9 mouse cellular contexts compared by ENCODE assay signal in genomic region chr4:114925917-114926312, GRCm38 (mm10). TPM values are rescaled to one million over a fixed set of nuclear protein-coding genes. Genes with fewer than 3 reads are reported as not detected.
DNase-seq lines count a peak whose midpoint lies in the region; ATAC-seq and TF ChIP-seq lines count a peak whose summit lies in the region.
"Had no signal": no experiment of that assay in that cellular context is flagged by ENCODE, and none has a peak within 500 bp of the region (broad histone marks: within the 10 kb centered on the region; RNA-seq: fewer than 3 reads in every experiment).

Gene Foxe3 (minus strand): TSS chr4:114926013.

- DNase-seq in gastrocnemius, adult 2 months, result no peak
- DNase-seq in gastrocnemius, adult 18-20 months (ENCODE audit: low spot score), result no peak
- DNase-seq in limb, embryonic 14.5 days (ENCODE audit: low spot score), result no peak
- DNase-seq in cerebellum, postnatal 25 days, result no peak
- DNase-seq: lung, postnatal 14 days had no signal

- H3K9ac ChIP-seq in limb, embryonic 14.5 days (ENCODE audit: low read depth, low read length, severe bottlenecking), result peak within 1 kb of the TSS; percentile 36; the same call in 1 of the 2 replicates

- peaks cover 22% of the 10 kb centered on the region for H3K4me1 ChIP-seq in megakaryocyte, embryonic 14.5 days
- no peaks in the 10 kb centered on the region for H3K4me1 ChIP-seq in limb, embryonic 14.5 days (ENCODE audit: control insufficient read depth, insufficient read depth, low read length)
- peaks cover 5% of the 10 kb centered on the region for H3K4me1 ChIP-seq in small intestine, adult 2 months (ENCODE audit: control insufficient read depth, insufficient read depth, insufficient read length, low read length)

- intact Hi-C loops in gastrocnemius, adult 2 months (cut with DNase I), result no loop called here

- no peaks in the 10 kb centered on the region for H3K36me3 ChIP-seq in megakaryocyte, embryonic 14.5 days (replicated peaks; ENCODE audit: low read length)
- H3K36me3 ChIP-seq in limb, embryonic 14.5 days (ENCODE audit: control insufficient read depth, insufficient read depth, low read length), result no peaks in the 10 kb centered on the region
- H3K36me3 ChIP-seq in small intestine, adult 2 months (ENCODE audit: control insufficient read depth, insufficient read depth, low read length), result no peaks in the 10 kb centered on the region

- no peak for TF ChIP-seq POLR2A in limb, embryonic 14.5 days (IDR thresholded peaks at IDR 0.05; ENCODE audit: borderline replicate concordance, extremely low read depth, insufficient read depth, insufficient read length)
- TF ChIP-seq POLR2A in small intestine, adult 2 months (IDR thresholded peaks at IDR 0.05; ENCODE audit: low read depth, low read length), result no peak

- ATAC-seq in megakaryocyte, adult 5-6 weeks (ENCODE audit: poor library complexity, severe bottlenecking), result no peak
- no peak for ATAC-seq in limb, embryonic 14.5 days (ENCODE audit: low FRiP score, low read depth)
- no peak for ATAC-seq in erythroid progenitor cell, adult 5-6 weeks (replicated peaks; ENCODE audit: low FRiP score, poor library complexity, severe bottlenecking)

- H3K27ac ChIP-seq in gastrocnemius, adult 2 months, result no peak within 1 kb of the TSS
- no peak within 1 kb of the TSS for H3K27ac ChIP-seq in limb, embryonic 14.5 days (replicated peaks; ENCODE audit: low read depth, low read length)
- H3K27ac ChIP-seq in small intestine, adult 2 months (ENCODE audit: insufficient read depth, low read depth, low read length), result no peak within 1 kb of the TSS

- 1% methylated on average over 20 of the region's 25 CpGs for WGBS in limb, embryonic 14.5 days
- WGBS in small intestine, adult 2 months, result 5% methylated on average over 25 of the region's 25 CpGs

- H3K9me3 ChIP-seq in megakaryocyte, embryonic 14.5 days, result no peaks in the 10 kb centered on the region
- no peaks in the 10 kb centered on the region for H3K9me3 ChIP-seq in limb, embryonic 14.5 days (ENCODE audit: control insufficient read depth, low read length)

- peak within 1 kb of the TSS; percentile 71 for H3K4me3 ChIP-seq in gastrocnemius, adult 2 months
- peak within 1 kb of the TSS; percentile 89 for H3K4me3 ChIP-seq in megakaryocyte, embryonic 14.5 days (replicated peaks)
- peak within 1 kb of the TSS; percentile 43 for H3K4me3 ChIP-seq in limb, embryonic 14.5 days (replicated peaks; ENCODE audit: low read length)
- peak within 1 kb of the TSS; percentile 38 for H3K4me3 ChIP-seq in small intestine, adult 2 months (ENCODE audit: low read depth, low read length)

- no peak for TF ChIP-seq CTCF in gastrocnemius, adult 2 months (IDR thresholded peaks at IDR 0.05)
- no peak for TF ChIP-seq CTCF in small intestine, adult 2 months (IDR thresholded peaks at IDR 0.05; ENCODE audit: extremely low read depth, insufficient read length, insufficient replicate concordance, low read depth, low read length)

- peak within 1 kb of the TSS; percentile 66 for H3K4me2 ChIP-seq in limb, embryonic 14.5 days (replicated peaks; ENCODE audit: low read depth, low read length, severe bottlenecking)

- H3K27me3 ChIP-seq in megakaryocyte, embryonic 14.5 days (replicated peaks), result peaks cover 83% of the 10 kb centered on the region
- H3K27me3 ChIP-seq in limb, embryonic 14.5 days (ENCODE audit: control insufficient read depth, insufficient read depth, low read length), result peaks cover 87% of the 10 kb centered on the region
- H3K27me3 ChIP-seq in small intestine, adult 2 months (ENCODE audit: control insufficient read depth, insufficient read depth, low read length), result peaks cover 41% of the 10 kb centered on the region

RNA-seq across cellular contexts. Expression of gene Foxe3, which starts in this region (rescaled TPM):
- not detected for total RNA-seq in gastrocnemius, adult 2 months (2021)
- total RNA-seq in gastrocnemius, adult 18-20 months (2021), result not detected
- not detected in 2 replicates for polyA plus RNA-seq in megakaryocyte, embryonic 14.5 days (2012; ENCODE audit: insufficient read depth, low replicate concordance)
- total RNA-seq in megakaryocyte, adult 5-6 weeks (2015), result not detected in 2 replicates
- not detected in 2 replicates for total RNA-seq in megakaryocyte, adult 5-6 weeks (2017)
- polyA plus RNA-seq in limb, embryonic 14.5 days (2012; rRNA removed), result not detected in 2 replicates
- not detected in 2 replicates for polyA plus RNA-seq in limb, embryonic 14.5 days (2014; fragmentation: Nextera tagmentation; extraction: Ambion mirVana)
- not detected in 2 replicates for polyA plus RNA-seq in small intestine, adult 2 months (2012; rRNA removed)
- not detected in 2 replicates for total RNA-seq in erythroid progenitor cell, adult 5-6 weeks (2015; ENCODE audit: low replicate concordance)
- total RNA-seq in erythroid progenitor cell, adult 5-6 weeks (2017; ENCODE audit: low replicate concordance), result not detected in 2 replicates

Comparison
In these comparisons a context has a peak if more than half of its experiments do, and no peak if none do; other contexts are left out.
1. H3K4me3 ChIP-seq: peak in every context shown above with its lines; median percentile 89 in megakaryocyte, embryonic 14.5 days; 71 in gastrocnemius, adult 2 months; 43 in limb, embryonic 14.5 days; 38 in small intestine, adult 2 months.